Mouse (Mus musculus): Measurements from ENCODE around the gene Fgfr2.
"Not testable (repeated sequence)": the region's sequence is repeated elsewhere in the genome, so short reads cannot be mapped to it uniquely, and the experiment has no call there.

The Fgfr2 gene

GRCm38 (mm10) chr7:130668729-130669281, 2454.3 kb downstream of the Fgfr2 start:
- CTCF ChIA-PET = interaction anchor here (1.0 kb wide), 1 partner anchor 12 kb away, joined by 3 read pairs; no protein-coding TSS in a partner anchor

- CTCF ChIA-PET = not testable (repeated sequence)
These were observed 2455.1 kb downstream of the Fgfr2 start for GRCm38 (mm10) chr7:130668013-130668412.

GRCm38 (mm10) chr7:130665358-130665757, 2457.8 kb downstream of the Fgfr2 start:
- CTCF ChIA-PET = interaction anchor here (0.5 kb wide), 1 partner anchor 1569 kb away, joined by 5 read pairs; no protein-coding TSS in a partner anchor

- CTCF ChIA-PET = no interaction called here
These were observed 2458.5 kb downstream of the Fgfr2 start for GRCm38 (mm10) chr7:130664629-130665028.

GRCm38 (mm10) chr7:130664037-130664436, 2459.1 kb downstream of the Fgfr2 start:
- CTCF ChIA-PET = no interaction called here

GRCm38 (mm10) chr7:130662869-130663268, 2460.3 kb downstream of the Fgfr2 start:
- CTCF ChIA-PET = no interaction called here

- CTCF ChIA-PET = no interaction called here
These were observed 2460.9 kb downstream of the Fgfr2 start for GRCm38 (mm10) chr7:130662250-130662649.

GRCm38 (mm10) chr7:130659129-130659528, 2464.0 kb downstream of the Fgfr2 start:
- CTCF ChIA-PET = no interaction called here

- CTCF ChIA-PET = no interaction called here
These were observed 2465.4 kb downstream of the Fgfr2 start for GRCm38 (mm10) chr7:130657751-130658150.

- CTCF ChIA-PET = no interaction called here
These were observed 2466.2 kb downstream of the Fgfr2 start for GRCm38 (mm10) chr7:130656965-130657364.

- CTCF ChIA-PET = no interaction called here
These were observed 2468.6 kb downstream of the Fgfr2 start for GRCm38 (mm10) chr7:130654562-130654961.

- CTCF ChIA-PET = no interaction called here
These were observed 2470.1 kb downstream of the Fgfr2 start for GRCm38 (mm10) chr7:130653036-130653555.

GRCm38 (mm10) chr7:130650621-130651020, 2472.5 kb downstream of the Fgfr2 start:
- CTCF ChIA-PET = interaction anchor here (0.5 kb wide), 1 partner anchor 37 kb away, joined by 3 read pairs; no protein-coding TSS in a partner anchor

- CTCF ChIA-PET = no interaction called here
These were observed 2473.9 kb downstream of the Fgfr2 start for GRCm38 (mm10) chr7:130649257-130649656.

- CTCF ChIA-PET = no interaction called here
These were observed 2475.1 kb downstream of the Fgfr2 start for GRCm38 (mm10) chr7:130648061-130648460.

- CTCF ChIA-PET = interaction anchor here (0.5 kb wide), 1 partner anchor 773 kb away, joined by 3 read pairs; no protein-coding TSS in a partner anchor
These were observed 2476.4 kb downstream of the Fgfr2 start for GRCm38 (mm10) chr7:130646762-130647139.

GRCm38 (mm10) chr7:130645994-130646761, 2477.0 kb downstream of the Fgfr2 start:
- CTCF ChIA-PET = interaction anchor here (0.5 to 0.6 kb wide), 2 partner anchors 15 to 774 kb away, joined by 3 to 9 read pairs; no protein-coding TSS in a partner anchor

GRCm38 (mm10) chr7:130645332-130645993, 2477.7 kb downstream of the Fgfr2 start:
- CTCF ChIA-PET = interaction anchor here (0.6 kb wide), 1 partner anchor 16 kb away, joined by 9 read pairs; no protein-coding TSS in a partner anchor

GRCm38 (mm10) chr7:130640681-130641080, 2482.5 kb downstream of the Fgfr2 start:
- CTCF ChIA-PET = no interaction called here

- CTCF ChIA-PET = no interaction called here
These were observed 2485.3 kb downstream of the Fgfr2 start for GRCm38 (mm10) chr7:130637811-130638210.

GRCm38 (mm10) chr7:130636902-130637301, 2486.2 kb downstream of the Fgfr2 start:
- CTCF ChIA-PET = no interaction called here

GRCm38 (mm10) chr7:130636274-130636673, 2486.9 kb downstream of the Fgfr2 start:
- CTCF ChIA-PET = no interaction called here
